Mouse (Mus musculus) layer of hippocampus, adult 11-12 months (tissue): Measurements from ENCODE around the gene Lctl.
"Not testable (repeated sequence)": the region's sequence is repeated elsewhere in the genome, so short reads cannot be mapped to it uniquely, and the experiment has no call there.

Source experiments
- DNase-seq: peaks from one replicate; pipeline ENCODE4 v3.0.0; 2022; ENCODE audit warnings: low spot score

The Lctl gene

DNA sequence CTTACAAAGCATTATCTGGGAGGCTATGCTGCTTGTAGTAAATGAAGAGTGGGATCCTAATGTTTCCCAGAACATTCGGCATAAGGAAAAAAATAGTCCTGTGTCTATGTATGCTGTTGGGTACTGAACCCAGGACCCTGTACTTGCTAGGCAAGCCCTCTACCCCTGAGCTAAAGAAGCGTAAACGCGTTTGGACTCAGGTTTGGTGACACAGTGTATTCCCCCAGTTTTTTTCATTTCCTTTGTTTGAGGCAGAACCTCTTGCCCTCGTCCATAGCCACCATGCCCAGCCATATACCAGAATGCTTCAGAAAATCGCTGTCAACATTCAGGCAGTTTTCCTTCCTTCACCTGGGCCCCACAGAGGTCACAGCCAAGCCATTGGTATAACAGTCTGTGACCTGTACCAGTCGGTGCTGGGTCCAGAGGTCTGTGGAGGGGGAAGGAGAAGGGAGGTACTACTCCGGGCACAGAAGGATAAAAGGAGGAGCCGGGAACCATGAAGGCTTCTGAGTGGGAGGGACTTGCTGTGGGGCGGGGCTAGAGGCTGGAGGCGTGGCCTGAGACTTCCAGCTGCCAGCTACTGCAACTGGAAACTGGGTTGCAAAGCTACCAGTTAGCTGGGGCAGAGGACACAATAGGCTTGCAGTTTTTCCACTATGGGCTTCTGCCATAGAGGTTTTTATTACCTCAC lies 3.8 kb downstream of the Lctl start:
- DNase-seq: no peak

DNA sequence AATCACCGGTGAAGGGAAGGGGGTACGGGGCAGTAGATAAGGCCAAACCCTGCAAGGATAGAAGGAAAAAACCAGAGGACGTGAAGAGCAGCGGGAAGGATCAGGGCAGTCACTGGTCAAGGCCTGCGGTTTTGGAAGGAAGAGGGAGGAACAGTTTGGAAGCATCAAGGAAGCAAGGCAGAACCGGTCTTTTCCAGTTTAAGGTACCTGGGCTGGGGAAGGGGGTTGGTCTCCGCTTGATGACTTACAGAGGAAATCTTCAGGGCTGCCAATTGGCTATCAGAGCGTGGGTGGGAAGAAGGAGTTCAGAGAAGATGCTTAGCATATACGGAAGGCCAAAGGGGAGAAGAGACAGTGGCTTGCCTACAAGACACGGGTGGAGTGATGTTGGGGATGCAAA lies 5.7 kb downstream of the Lctl start:
- no peak for DNase-seq

DNA sequence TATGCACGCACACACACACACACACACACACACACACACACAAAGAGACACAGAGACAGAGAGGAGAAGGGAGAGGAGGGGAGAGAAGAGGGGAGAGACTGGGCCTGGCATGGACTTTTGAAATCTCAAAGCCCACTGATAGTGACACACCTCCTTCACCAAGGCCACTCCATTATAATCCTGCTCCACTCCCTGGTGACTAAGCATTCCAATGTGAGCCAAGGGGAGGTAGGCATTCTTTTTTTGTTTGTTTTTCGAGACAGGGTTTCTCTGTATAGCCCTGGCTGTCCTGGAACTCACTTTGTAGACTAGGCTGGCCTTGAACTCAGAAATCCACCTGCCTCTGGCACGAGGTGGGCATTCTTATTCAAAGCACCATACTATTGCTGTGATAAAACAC lies 7.9 kb downstream of the Lctl start:
- DNase-seq: not testable (repeated sequence)

DNA sequence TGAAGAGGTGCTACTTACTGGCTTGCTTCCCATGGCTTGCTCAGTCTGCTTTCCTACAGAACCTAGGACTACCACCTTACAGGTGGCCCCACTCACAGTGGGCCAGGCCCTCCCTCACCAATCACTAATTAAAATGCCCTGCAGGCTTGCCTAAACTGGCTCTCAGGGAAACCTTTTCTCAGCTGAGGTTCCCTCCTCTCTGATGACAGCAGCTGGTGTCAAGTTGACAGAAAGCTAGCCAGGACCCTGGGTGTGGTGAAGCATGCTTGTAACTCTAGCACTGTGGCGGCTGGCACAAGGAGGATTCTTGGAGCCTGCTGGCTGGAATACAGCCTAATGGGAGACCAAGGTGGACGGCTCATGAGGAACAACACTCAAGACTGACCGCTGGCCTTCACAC lies 8.4 kb downstream of the Lctl start:
- DNase-seq: no peak

DNA sequence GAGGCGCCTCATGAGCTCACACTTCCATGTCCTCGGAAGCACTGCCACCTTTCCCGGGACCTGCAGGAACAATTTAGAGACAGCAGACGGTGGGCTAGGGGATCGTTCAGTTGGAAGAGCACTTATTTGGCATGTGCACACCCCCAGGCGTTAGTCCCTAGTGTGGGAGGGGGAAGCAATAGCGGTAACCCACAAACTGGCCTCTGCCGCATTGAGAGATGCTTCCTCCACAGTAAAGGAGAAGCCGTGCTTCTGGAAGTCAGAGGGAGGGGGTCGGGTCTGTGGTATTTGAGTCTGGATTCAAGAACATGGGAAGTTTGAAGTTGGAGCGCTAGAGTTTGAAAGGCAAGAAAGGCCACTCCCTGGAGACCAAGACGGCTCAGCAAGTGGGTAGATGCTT lies 9.2 kb downstream of the Lctl start:
- DNase-seq: no peak

DNA sequence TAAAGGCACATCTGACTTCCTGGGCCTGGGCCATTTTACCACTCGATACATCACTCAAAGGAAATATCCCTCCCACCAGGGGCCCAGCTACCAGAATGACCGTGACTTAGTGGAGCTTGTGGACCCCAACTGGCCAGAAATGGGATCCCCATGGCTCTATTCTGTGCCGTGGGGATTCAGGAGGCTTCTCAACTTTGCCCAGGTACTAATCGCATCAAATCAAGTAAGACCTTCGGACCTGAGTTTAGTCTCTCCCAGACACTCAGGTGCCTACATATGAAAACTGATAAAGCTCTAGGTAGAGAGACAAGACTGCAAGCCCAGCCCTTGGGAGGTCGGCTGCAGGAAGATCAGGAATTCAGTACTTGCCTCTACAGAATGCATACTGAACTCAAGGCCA lies 14.7 kb downstream of the Lctl start:
- no peak for DNase-seq

DNA sequence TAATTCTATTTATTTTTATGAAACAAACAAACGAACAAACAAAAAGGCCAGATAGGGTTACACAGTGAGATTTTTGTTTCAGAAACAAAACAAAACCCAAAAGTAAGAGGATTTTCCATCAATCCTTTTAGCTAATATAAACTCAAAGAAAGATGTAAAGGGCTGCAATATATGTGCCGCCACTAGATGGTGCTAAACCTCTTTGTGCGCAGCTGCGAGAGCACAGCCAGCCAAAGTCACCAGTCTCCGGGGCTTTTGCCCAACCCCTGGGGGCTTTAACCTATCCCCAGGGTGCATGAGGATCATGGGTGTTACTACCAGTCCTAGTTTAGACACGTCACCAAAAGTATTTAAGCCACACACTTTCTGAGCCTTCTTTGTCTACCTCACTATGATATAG lies 21.9 kb downstream of the Lctl start:
- DNase-seq: peak; percentile 73

DNA sequence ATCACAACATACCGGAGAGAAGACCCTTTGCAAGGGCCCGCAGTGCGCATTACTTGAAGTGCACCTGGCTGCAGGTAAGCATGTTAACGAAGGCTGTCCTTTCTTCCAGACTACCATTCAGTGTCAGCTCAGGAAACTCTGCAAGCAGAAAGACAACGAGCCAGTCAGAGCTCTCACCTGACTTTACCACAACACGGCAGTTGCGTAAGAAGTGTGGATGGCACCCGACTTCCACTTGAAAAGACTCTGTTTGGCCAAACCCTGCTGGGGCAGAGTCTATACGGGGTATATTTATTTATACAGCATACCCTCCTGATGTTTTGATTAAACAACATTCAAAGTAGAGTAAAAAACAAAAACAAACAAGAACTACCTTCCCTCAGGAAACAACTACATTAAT lies 22.9 kb downstream of the Lctl start:
- no peak for DNase-seq

DNA sequence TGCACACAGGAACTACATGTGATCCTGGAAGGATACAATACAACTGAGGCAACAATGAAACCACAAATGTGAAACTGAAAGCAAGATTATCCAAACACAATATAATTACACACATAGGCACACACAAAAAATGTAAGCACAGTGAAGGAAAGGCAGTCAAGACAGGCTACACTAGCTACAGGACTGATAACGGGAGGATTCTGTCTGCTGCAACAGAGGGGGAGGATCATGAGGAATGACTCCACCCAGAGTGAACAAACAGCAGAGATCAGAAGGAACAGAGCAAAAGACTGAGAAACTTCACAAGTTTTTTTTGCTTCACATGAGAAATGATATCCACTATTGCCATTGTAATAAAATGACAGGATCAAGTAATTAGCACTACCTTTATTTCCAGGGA lies 39.7 kb downstream of the Lctl start:
- DNase-seq: no peak

DNA sequence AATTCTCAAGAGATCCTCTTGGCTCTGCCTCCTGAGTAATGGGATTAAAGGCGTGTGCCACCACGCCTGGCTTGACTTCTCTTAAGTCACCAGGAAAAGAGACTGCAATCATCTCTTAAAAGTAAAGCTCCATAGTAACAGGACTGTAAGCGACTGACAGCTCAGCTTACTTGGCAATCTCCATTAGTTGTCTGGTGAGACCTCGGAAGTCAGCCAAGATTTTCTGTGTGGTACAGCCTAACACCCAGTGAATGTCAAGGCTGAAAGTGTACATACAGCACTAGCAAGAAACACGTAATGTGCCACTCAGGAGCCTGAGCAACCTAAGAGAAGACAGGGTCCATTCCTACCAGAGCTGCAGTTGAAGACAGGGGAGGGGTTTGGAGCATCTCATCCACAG lies 43.5 kb downstream of the Lctl start:
- DNase-seq: no peak

DNA sequence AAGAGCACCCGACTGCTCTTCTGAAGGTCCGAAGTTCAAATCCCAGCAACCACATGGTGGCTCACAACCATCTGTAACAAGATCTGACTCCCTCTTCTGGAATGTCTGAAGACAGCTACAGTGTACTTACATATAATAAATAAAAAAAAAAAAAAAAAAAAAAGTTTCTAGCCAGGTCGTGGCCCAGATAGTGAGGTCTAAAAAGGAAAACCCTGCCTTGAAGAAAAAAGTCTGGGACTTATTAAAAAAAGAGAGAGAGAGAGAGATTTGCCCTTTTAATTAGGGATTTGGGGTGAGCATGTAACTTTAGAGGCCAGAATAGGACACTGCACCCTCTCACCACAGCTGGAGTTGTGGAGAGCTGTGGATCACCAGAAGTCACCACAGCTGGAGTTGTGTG lies 53.0 kb downstream of the Lctl start:
- DNase-seq: not testable (repeated sequence)

DNA sequence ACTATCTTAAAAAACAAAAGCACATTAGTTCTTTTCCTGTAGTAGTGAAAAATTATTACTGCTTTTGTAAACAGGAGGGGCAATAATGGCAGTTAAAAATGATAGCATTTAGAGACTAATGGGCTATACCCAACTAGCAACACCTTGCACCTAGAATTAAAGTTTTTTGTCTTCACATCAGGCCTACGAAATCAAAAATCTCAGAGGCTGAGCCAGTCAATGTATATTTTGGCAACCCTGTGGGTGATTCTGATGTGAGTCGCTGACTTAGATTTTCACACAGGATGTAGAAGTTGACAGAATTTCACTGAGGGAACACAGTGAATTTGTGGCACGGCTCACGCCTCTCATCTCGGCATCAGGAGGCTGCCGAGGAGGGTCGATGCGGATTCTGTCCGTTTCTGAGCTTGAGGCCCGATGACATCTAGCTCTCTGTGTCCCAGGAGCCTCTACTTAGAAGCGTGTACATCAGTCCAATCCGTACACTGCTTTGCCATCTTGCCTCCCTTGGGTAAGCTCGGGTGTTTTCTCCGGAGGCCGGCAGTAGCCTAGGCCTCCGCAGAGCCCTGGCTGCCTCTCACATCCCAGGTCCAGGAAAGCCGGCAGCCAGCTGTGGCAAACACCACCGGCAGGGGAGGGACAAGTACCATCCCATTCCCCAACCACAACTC lies 55.3 kb downstream of the Lctl start:
- no peak for DNase-seq

DNA sequence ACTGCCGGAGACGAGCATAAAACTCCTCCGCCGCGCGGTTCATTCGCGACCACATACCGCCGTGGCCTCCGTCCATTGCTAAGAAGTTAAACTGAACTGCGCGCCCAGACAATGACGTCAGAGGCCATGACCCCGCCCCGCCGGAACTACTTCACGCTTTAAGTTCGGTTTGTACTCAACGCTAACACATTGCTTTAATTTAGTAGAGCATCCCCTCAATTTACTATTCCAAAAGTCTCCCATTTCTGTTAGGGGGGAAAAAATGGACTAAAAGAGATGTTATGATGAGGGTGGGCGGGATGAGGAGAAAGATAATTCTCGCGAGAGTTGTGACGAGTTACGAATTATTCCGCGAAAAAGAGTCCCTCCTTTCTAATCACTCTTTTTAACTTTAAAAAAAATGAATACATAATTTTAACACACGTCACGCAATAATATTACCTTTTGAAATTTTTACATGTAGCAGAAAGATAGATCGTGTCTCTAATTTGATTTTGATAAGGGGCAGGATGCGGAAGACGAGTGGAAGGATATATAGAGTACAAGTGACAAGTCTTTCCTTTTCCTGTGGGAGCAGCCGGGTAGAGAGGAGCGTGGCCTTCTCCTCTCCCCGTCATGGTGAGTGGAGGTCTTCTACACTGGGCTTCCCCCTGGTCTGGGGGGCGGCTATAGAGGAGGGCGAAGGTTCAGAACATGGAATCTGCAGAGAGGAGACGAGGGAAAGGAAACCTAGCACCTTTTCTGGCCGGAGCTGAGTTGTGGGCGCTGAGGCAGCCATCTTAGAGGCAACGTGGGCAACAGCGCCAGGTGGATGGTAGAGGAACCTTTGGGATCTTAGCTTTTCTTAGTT lies 56.1 kb downstream of the Lctl start, which contains the start of the genes Zwilch and Rpl4:
Gene Zwilch, minus strand, starts transcription at position 289 of the 850 bp plus-strand sequence.
Gene Rpl4, plus strand, starts transcription at position 560 of the 850 bp plus-strand sequence.
- peak; percentile 88 for DNase-seq

DNA sequence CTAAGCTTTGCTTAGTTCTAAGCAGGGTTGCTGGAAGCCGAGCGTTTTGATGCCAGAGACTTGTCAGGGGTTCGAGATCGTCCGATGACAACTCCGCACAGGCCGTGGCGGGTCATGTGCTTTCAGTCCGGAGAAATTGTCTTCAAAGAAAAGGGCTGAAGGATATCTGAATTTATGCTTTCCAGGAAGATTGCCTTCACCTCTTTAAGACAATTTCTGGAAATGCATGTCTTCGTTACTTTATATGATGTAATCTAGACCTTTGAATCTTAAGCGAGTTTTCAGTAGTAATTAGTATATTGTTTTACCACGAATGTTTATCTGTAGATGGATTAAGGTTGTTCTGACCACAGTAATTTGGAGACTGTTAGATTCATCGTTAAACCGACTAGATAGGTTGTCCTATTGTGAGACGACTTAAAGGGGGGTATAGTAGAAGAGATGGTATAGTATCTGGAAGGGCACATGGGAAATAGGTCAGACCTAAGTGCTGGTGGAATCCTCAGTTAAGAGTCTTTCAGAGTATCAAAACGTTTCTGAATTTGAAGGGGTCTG lies 56.8 kb downstream of the Lctl start:
- no peak for DNase-seq

DNA sequence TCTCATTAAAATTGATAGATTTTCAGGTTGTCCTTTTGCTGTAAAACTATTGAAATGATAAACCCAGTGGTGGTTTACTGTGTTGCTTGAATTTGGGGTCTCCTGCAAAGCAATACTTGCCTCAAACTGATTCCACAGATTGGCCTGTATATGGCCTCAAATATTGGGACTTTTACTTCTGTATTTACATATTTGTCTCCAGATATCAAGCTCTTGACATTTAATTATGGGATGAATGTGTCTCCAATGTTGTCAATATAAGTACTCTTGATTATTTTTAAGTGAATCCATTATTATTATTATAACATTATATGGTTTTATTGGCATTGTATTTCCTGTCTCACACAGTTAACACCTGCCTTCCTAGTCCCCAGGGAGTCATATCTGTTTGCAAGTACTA lies 57.4 kb downstream of the Lctl start:
- no peak for DNase-seq

DNA sequence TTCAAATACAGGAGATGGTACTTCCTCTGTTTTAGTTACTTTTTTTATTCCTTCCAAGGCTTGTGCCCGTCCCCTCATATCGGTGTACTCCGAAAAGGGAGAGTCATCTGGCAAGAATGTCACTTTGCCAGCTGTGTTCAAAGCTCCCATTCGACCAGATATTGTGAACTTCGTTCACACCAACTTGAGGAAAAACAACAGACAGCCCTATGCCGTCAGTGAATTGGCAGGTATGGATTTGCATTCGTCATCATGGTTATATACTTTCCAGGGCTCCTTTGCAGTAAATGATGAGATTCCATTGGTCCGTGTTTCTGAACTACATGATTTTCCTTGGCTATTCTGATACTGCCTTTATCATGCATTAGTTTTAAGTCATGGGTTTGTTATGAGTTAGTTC lies 57.8 kb downstream of the Lctl start:
- no peak for DNase-seq

DNA sequence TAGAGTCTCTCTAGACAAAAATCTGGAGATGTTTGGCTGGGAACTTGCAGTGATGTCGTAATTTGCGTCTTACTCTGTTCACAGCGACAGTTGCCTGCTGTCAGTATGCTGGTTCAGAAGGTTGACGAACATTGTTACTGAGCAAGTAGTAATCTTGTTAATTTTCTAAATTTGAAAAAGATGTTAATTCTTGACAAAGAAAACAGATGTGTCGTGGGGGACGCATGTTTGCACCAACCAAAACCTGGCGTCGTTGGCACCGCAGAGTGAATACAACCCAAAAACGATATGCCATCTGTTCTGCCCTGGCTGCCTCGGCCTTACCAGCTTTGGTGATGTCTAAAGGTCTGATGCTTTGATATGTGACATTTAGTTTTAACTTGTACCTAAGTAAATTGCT lies 58.4 kb downstream of the Lctl start:
- DNase-seq: peak; percentile 53

DNA sequence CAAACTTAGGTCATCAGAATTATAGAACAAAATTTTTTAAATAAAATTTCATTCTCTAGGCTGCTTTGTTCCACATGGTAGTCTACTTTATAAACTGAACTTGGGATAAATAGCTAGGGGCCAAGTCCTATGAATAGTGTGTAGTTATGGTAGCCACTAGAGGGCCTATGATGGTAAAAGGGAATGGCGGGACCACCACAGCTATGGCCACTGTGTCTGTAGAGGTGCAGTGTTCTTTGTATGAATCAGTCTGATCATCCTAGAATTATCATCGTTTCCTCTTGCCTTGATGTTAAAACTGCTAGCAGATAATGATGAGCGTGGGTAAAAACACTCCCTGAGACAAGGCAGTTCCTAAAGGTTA lies 61.6 kb downstream of the Lctl start:
- no peak for DNase-seq

DNA sequence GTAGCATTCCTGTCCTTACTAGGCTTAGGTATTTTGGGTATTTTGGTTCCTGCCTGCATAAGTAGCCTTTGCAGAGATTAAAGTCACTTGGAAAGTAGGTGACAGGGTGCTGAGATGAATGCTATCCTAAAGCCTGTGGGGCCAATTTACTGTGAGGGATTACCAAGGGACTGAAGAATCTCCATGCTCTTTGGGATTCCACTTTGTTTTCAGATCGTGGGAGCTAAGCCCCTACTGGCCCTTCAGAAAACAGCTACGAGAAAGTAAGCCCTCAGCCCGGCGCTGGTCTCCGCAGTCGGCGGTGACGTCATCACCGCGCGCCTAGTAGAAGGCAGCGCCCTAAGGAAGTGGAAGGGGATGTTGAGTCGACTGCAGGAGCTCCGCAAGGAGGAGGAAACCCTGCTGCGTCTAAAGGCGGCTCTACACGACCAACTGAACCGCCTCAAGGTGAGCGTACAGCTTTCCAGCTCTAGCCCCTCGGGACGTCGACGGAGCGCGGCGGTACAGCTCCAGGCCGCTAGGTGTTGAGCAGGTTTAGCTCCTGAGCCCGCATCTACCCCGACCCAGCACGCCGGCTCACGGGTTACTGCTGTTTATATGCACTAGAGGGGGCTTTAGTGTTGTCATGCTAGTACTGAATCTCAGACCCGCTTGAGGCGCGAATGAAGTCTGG lies 62.2 kb downstream of the Lctl start, which contains the start of gene Snapc5:
Gene Snapc5, plus strand, starts transcription at position 301 of the 673 bp plus-strand sequence.
- DNase-seq: peak; percentile 92

DNA sequence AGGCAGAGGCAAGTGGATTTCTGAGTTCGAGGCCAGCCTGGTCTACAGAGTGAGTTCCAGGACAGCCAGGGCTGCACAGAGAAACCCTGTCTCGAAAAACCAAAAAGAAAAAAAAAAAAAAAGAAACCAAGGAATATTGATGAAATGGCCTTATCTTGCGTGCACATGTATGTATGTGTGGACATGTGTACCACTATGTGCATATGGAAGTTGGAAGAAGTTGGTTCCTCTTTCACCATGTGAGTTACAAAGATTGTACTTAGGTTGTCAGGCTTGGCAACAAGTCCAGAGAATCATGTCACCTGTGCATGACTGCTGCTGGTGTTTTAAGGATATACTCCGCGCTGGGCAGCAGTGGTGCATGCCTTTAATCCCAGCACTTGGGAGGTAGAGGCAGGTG lies 66.3 kb downstream of the Lctl start:
- DNase-seq: not testable (repeated sequence)

DNA sequence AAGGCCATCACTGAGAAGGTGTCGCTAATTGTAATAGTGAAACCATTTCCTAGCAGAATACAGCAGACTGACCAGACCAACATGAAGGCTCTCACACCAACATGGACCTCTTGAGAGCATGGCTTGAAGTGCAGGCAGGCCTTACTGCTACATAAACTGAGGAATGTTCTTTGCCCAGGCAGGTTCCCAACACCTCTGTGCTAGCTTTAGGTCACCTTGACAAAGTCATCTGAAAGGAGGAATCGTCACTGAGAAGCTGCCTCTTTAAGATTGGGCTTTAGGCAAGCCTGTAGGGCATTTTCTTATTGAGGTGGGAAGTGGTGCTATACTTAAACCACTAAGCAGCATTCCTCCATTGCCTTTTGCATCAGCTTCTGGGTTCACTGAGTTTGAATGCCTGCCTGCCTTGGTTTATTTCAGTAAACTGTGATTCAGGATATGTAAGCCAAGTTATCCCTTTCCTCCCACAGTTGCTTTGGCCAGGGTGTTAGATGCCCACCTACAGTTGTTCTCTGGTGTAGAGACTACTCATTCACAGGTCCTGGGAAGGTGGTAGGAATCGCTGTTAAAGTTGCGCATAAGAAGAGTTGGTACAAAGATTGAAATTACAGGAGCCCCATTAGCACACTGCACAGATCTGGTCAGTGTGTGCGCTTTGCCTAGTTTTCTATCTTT lies 67.4 kb downstream of the Lctl start:
- no peak for DNase-seq
